Mouse (Mus musculus) embryonic facial prominence, embryonic 12.5 days (tissue): ENCODE measurements around the gene Arglu1. TPM values are rescaled to one million over a fixed set of nuclear protein-coding genes. Genes with fewer than 3 reads are reported as not detected.

Experiments
- ATAC-seq: fragments of 200-750 bp; cut with Nextera tagmentation; 2 replicates; pipeline ENCODE4 v1.8.0; 2017; ENCODE audit not compliant: insufficient number of reproducible peaks, insufficient read depth, low FRiP score, low TSS enrichment
- H3K27ac ChIP-seq: fragments of 300-500 bp; sonication (generic); 2 replicates; pipeline ENCODE4 v1.5.1; 2016; ENCODE audit warnings: mild to moderate bottlenecking
- H3K27me3 ChIP-seq: fragments of 300-500 bp; sonication (generic); 2 replicates; pipeline ENCODE4 v1.6.1; 2016; ENCODE audit warnings: mild to moderate bottlenecking, moderate library complexity
- H3K36me3 ChIP-seq: fragments of 300-500 bp; sonication (generic); 2 replicates; pipeline ENCODE4 v1.6.1; 2016; ENCODE audit warnings: mild to moderate bottlenecking
- H3K4me1 ChIP-seq: fragments of 300-500 bp; sonication (generic); 2 replicates; pipeline ENCODE4 v1.6.1; 2016
- H3K4me2 ChIP-seq: fragments of 300-500 bp; sonication (generic); replicated peaks from 2 replicates; pipeline ENCODE4 v1.6.1; 2016; ENCODE audit warnings: mild to moderate bottlenecking, moderate library complexity
- H3K4me3 ChIP-seq: fragments of 300-500 bp; sonication (generic); 2 replicates; pipeline ENCODE4 v1.5.1; 2016; ENCODE audit warnings: mild to moderate bottlenecking
- H3K9ac ChIP-seq: fragments of 300-500 bp; sonication (generic); 2 replicates; pipeline ENCODE4 v1.6.1; 2016; ENCODE audit warnings: mild to moderate bottlenecking, moderate library complexity
- H3K9me3 ChIP-seq: fragments of 300-500 bp; sonication (generic); 2 replicates; pipeline ENCODE4 v1.6.1; 2016; ENCODE audit warnings: mild to moderate bottlenecking, moderate library complexity
- WGBS: fragments of 180-500 bp; shearing (Covaris S2); methylation state at CpG from one replicate; pipeline ENCODE4 v1.1.7; 2016; 5-methylcytosine and 5-hydroxymethylcytosine counted together
- polyA plus RNA-seq: library from polyadenylated mRNA; unstranded; fragments of >200 nt; fragmentation: Nextera tagmentation; extraction: Ambion mirVana; gene quantifications from 2 replicates; pipeline ENCODE4 v1.2.1, GENCODE M21; 2016

Arglu1 gene
- polyA plus RNA-seq, 1 experiment from 2014 or later: 217 TPM

DNA sequence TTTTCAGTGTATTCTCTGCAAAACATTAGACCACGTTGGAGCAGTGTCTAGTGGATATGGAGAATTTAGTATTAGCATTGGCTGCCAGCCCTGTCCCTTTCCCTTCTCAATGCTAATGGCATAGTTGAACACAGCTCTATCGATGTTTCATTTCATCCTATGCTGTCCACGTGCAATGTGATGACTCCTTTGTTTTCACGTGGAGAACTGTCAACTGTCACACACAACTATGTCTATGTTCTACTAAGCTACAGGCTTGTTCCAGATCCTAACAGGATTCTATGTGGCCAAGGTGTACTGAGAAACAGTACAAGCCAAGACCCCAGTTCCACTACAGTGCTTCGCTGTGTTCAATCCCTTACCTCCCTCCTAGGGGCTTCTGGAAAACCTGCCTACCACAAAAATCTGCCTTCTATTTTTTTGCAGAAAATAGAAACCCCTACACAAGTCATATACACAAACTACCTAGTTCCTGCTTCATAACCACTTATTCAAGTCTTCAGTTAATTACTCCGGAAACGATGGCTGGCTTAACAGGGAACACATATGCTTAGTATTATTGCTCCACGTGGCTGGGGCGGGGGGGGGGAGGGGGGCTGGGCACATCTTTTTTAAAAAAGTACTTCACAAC is 1.4 kb downstream of the Arglu1 start:
- peak overlapping the region; percentile 99 for H3K9ac ChIP-seq
- H3K4me3 ChIP-seq: peak overlapping the region; percentile 88
- H3K27me3 ChIP-seq: no peaks in the 10 kb centered on the region
- H3K4me1 ChIP-seq: peaks cover 31% of the 10 kb centered on the region
- H3K27ac ChIP-seq: no peak overlapping the region
- no peaks in the 10 kb centered on the region for H3K36me3 ChIP-seq
- peak overlapping the region; percentile 64 for H3K4me2 ChIP-seq
- H3K9me3 ChIP-seq: no peaks in the 10 kb centered on the region
- ATAC-seq: no peak
- 10% methylated on average over 9 of the region's 9 CpGs for WGBS

DNA sequence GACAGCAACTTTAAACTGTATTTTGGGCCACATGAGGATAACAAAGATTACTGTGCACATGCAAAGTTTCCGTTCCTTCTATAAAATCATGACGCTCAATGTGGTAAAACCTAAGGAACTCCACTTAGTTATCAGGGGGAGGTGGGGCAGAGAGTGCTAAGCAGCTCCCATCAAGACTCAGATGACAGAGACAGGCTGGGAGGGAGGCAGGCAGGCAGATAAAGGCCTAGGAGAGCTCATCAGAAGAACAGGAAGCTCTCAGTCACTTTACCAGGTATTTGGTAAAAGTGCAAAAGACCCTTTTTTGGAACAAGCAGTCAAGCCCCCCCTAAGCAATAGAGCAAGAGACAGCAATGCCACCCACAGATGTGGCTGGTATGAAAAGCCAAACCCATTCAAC is 4.8 kb downstream of the Arglu1 start:
- Histone ChIP-seq H3K36me3 (peaks cover 16% of the 10 kb centered on the region), H3K9ac (no peak overlapping the region), H3K27ac (no peak overlapping the region), H3K4me1 (peaks cover 31% of the 10 kb centered on the region), H3K27me3 (no peaks in the 10 kb centered on the region), H3K4me3 (no peak overlapping the region), H3K4me2 (no peak overlapping the region), H3K9me3 (no peaks in the 10 kb centered on the region)
- no peak for ATAC-seq
- 88% methylated on average over 2 of the region's 2 CpGs for WGBS

DNA sequence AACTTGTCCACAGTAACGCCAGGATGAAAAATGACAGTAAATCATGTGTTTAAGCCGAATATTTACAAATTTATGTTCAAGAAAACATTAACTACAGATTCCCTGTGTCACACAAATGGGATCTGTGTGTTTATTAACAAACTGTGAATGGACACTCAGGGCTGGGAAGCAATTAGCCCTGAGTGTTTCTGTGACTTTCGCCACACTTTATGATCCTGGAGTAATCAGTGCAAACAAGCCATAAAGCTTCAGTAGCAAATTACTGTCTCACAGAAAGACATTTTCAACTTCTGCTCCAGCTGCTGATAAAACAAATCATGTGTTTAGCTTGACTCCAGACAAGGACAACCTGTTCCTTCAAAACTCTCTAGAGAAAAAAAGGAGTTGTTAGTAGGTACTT is 7.6 kb downstream of the Arglu1 start:
- peaks cover 37% of the 10 kb centered on the region for H3K36me3 ChIP-seq
- no peak for ATAC-seq

DNA sequence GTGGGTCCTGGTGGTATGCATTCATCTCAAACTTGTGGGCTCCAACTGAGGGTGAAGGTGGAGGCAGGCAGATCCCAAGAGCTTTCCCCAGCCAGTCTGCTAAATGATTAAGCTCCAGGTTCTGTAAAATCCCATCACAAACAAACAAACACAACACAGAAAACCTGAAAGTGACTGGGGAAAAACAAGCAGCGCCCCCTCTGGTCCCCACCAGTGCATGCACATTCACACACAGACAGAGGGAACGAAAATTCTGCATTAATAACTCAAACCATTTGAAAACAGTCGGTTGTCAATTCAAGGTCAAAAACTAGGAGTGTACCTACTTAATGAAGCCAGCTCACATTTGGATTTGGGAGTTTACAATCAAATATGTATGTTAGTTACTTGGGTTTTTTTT is 12.1 kb downstream of the Arglu1 start:
- no peaks in the 10 kb centered on the region for H3K27me3 ChIP-seq
- no peaks in the 10 kb centered on the region for H3K9me3 ChIP-seq
- H3K9ac ChIP-seq: no peak overlapping the region
- no peak overlapping the region for H3K4me3 ChIP-seq
- no peak overlapping the region for H3K27ac ChIP-seq
- no peak for ATAC-seq
- no peak overlapping the region for H3K4me2 ChIP-seq
- peaks cover 60% of the 10 kb centered on the region for H3K36me3 ChIP-seq
- no peaks in the 10 kb centered on the region for H3K4me1 ChIP-seq
- WGBS: 86% methylated on average over 3 of the region's 3 CpGs

More for the DNA sequence above, 7.6 kb downstream of the Arglu1 start:
- Histone ChIP-seq H3K27me3 (no peaks in the 10 kb centered on the region), H3K4me2 (no peak overlapping the region), H3K4me1 (peaks cover 20% of the 10 kb centered on the region), H3K9ac (no peak overlapping the region), H3K27ac (no peak overlapping the region), H3K9me3 (no peaks in the 10 kb centered on the region), H3K4me3 (no peak overlapping the region)
- 94% methylated on average over 3 of the region's 3 CpGs for WGBS

DNA sequence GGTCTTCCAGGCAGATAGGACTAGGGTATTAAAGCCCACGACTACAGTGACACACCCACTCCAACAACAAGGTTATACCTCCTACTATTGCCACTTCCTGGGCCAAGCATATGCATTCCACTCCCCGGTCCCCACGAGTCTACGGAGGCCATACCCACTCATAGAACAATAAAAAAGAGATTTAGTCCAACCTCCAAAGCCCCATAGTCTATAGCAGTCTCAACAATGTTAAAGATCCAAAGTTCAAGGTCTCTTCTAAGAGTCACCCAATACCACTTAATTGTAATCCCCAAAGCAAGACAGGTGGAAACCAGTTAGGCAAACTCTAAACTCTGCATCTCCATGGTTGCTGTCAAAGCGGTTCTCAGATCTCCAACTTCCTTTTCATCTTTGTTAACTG is 15.5 kb downstream of the Arglu1 start:
- Histone ChIP-seq H3K9ac (no peak overlapping the region), H3K27me3 (no peaks in the 10 kb centered on the region), H3K36me3 (peaks cover 47% of the 10 kb centered on the region), H3K4me2 (no peak overlapping the region), H3K4me1 (no peaks in the 10 kb centered on the region), H3K27ac (no peak overlapping the region), H3K4me3 (no peak overlapping the region), H3K9me3 (no peaks in the 10 kb centered on the region)
- WGBS: 91% methylated on average over 5 of the region's 5 CpGs
- no peak for ATAC-seq

DNA sequence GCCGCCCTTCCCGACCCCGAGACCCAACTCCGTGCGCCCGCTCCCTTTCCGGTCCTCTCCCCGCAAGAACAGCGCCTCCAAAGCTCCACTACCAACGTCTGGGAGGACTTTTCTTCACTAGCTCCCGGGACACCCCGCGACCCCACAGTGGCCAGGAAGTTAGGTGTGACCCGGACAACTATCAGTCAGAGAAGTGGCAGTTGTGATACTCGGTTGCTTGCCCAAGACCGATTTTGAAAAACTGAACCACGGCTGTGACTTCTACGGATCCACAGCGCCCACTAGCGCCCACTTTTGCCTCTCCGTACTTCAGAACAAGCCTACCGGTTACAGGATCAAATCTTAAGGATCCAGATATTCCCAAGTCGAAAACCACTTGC is 28.6 kb downstream of the Arglu1 start:
- Histone ChIP-seq H3K4me1 (0 out of 2 replicates have a peak, but pooled peaks cover 3% of the 10 kb centered on the region), H3K9ac (peak overlapping the region; percentile 97), H3K9me3 (no peaks in the 10 kb centered on the region), H3K27me3 (no peaks in the 10 kb centered on the region), H3K36me3 (peaks cover 9% of the 10 kb centered on the region; the same call in 1 of the 2 replicates), H3K4me2 (peak overlapping the region; percentile 83), H3K4me3 (peak overlapping the region; percentile 93), H3K27ac (peak overlapping the region; percentile 93)
- no peak for ATAC-seq
- under 1% methylated on average over 23 of the region's 23 CpGs for WGBS

DNA sequence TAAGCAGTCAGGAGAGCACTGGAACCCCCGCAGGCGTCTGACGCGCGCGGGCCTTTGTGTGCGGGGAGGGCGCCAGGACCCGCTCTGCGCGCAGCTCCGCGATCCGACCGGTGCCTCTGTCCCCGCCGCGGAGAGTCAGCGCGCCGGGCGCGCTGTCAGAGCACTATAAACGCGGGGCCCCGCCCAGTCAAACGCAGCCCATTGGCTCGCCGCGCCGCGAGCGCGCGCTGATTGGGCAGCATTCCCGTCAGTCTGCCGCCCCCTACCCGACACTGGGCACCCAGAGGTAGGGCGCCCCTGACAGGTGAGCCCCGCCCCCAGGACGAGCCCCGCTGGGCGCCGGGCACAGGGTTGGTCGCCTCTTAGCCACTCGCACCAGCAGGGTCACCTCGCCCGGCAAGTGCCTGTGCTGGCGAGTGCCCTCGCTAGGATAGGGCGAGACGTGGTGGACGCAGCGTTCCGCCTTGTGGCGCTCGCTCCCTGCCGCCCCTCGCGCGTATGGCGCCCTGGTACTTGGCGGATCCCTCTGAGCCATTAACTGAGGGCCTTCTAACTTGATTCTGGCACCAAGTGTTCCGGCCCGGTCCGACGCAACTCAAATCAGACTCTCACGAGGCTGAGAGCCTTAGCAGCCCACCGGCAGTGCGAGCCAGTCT is 29.1 kb downstream of the Arglu1 start, which contains the start of gene Efnb2:
Efnb2 (minus strand) TSS at position 140 of the 656 bp plus-strand sequence.
- peak within 1 kb of the TSS; percentile 83 for H3K4me2 ChIP-seq
- H3K36me3 ChIP-seq: peaks cover 3% of the 10 kb centered on the region; the same call in 1 of the 2 replicates
- no peaks in the 10 kb centered on the region for H3K27me3 ChIP-seq
- 0 out of 2 replicates have a peak, but pooled peaks cover 3% of the 10 kb centered on the region for H3K4me1 ChIP-seq
- H3K4me3 ChIP-seq: peak within 1 kb of the TSS; percentile 93
- peak; percentile 90 for ATAC-seq
- WGBS: under 1% methylated on average over 70 of the region's 70 CpGs
- peak within 1 kb of the TSS; percentile 97 for H3K9ac ChIP-seq
- H3K27ac ChIP-seq: peak within 1 kb of the TSS; percentile 93
- H3K9me3 ChIP-seq: no peaks in the 10 kb centered on the region

DNA sequence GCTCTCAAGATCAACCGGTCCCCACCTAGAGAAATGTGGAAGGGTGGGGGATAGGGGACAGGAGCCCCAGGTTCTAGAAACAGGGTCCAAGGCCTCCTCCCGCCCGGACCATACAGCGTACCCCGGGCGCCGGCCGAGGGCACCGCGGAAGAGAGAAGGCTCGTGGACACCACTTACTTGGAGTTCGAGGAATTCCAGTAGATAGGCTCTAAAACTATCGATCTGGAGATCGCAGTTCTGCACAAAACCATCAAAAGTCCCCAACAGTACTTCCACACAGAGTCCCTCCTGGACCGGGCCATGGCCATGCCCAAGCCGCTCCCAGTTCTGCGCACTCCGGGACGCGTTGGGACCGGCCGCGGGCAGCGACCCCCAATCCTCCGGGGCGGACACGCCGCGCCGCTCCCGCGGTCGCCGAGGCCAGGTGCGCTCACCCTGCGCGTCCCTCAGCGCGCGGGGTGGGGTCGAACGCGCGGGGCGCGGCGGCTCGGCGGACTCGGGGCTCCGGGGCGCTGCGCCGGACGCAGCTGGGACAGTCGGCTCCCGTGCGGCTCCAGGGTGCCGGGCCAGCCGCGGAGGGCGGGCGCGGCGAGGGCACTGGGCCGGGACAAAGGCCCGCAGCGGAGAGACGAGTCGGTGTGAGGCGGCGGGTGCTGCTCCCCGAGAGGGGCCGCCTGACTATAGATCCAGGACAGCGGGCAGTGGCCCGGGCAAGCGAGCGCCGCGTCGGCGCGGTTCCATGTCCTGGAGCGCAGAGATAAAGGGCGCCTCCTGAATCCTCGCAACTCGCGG is 29.8 kb downstream of the Arglu1 start:
- Histone ChIP-seq H3K9me3 (no peaks in the 10 kb centered on the region), H3K36me3 (no peaks in the 10 kb centered on the region), H3K27ac (peak overlapping the region; percentile 93), H3K9ac (peak overlapping the region; percentile 97), H3K27me3 (no peaks in the 10 kb centered on the region), H3K4me3 (peak overlapping the region; percentile 93), H3K4me2 (peak overlapping the region; percentile 83), H3K4me1 (peaks cover 10% of the 10 kb centered on the region; the same call in 1 of the 2 replicates)
- under 1% methylated on average over 88 of the region's 88 CpGs for WGBS
- ATAC-seq: peak; percentile 54

DNA sequence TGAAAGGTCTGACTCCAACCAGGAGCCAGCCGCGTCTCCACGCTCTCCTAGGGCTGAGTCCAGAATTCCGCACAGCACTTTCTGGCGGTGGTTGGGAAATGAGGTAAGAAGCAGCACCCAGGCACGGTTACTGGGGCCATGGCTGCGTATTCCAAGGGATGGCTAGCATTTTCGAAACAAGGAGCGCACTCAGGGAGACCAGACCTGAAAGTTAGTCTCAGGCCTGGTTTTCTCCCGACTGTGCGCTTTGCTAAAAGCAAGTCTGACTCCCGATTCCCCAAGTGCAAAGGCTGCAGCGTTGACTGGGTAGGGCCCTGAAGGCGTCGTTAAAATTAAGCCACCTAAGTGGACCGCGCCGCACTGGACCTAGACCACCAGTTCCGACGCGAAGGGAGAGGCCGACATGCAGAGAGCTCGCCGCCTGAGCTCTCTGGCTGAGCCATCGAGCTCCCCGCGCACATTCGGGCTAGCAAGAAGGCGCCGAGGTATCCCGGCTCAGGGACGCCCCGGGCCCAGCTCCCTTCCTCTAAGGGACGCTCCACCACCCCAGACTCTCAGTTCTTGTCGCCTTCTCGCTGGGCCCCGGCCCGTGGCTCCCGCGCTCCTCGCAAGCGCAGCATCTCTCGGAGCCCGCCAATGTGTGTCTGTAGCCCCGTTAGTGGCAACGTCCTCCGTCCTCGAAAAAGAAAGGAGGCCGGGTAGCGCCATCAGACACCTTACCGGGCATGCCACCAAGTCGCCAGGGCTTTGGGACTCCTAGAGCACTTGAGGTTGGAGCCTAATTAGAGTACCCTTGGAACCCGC is 30.6 kb downstream of the Arglu1 start:
- H3K4me1 ChIP-seq: peaks cover 16% of the 10 kb centered on the region
- no peaks in the 10 kb centered on the region for H3K36me3 ChIP-seq
- H3K4me2 ChIP-seq: peak overlapping the region; percentile 83
- H3K27me3 ChIP-seq: no peaks in the 10 kb centered on the region
- ATAC-seq: no peak
- peak overlapping the region; percentile 93 for H3K4me3 ChIP-seq
- no peaks in the 10 kb centered on the region for H3K9me3 ChIP-seq
- WGBS: under 1% methylated on average over 53 of the region's 53 CpGs
- peak overlapping the region; percentile 93 for H3K27ac ChIP-seq
- H3K9ac ChIP-seq: peak overlapping the region; percentile 97

DNA sequence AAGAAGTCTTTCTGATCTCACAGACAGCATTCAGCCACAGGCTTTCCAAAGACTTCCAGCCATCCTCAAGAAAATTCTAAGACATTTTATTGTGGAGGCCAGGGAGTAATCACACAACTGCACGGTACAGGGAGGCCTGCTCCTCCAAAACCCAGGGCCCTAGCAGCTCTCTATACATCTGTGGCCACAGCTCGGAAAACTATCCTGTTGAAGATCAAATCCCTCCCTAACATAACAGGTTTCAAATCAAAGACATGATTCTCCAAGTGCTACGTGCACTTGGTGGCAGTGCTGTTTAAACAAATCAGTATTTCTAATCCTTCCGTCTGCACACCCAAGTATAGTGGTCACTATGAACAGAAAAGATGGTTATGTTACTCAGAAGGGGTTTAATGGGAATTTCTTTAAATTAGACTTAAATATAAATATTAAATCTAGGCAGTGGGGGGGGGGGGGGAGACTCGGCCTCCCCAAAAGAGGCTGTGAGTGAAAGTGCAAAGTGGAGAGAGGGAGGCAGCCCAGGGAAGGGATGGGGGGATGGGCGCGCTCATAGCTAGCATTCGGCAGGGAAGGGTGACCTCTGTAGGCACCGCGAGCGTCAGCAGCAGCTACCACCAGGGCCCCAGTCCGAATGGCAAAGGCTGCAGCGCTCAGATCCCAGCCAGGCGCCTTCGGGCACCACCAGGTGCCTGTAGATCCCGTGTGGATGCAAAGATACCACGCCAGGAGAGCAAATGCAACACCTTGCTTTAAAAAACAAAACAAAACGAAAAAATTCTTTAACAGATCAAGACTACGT is 31.7 kb downstream of the Arglu1 start:
- peak overlapping the region; percentile 46 for H3K27ac ChIP-seq

More for the DNA sequence above, 31.7 kb downstream of the Arglu1 start:
- WGBS: under 1% methylated on average over 19 of the region's 19 CpGs
- no peak for ATAC-seq
- no peaks in the 10 kb centered on the region for H3K9me3 ChIP-seq
- peaks cover 27% of the 10 kb centered on the region for H3K4me1 ChIP-seq
- no peaks in the 10 kb centered on the region for H3K27me3 ChIP-seq
- peak overlapping the region; percentile 83 for H3K4me2 ChIP-seq
- no peaks in the 10 kb centered on the region for H3K36me3 ChIP-seq
- peak overlapping the region; percentile 97 for H3K9ac ChIP-seq
- H3K4me3 ChIP-seq: peak overlapping the region; percentile 93
